Mouse (Mus musculus) right cerebral cortex, postnatal 4 days (tissue): ENCODE measurements around the gene S100a13.

Source experiments
- DNase-seq: peaks from one replicate; pipeline ENCODE4 v3.0.0-alpha.2; 2022

S100a13 gene

DNA sequence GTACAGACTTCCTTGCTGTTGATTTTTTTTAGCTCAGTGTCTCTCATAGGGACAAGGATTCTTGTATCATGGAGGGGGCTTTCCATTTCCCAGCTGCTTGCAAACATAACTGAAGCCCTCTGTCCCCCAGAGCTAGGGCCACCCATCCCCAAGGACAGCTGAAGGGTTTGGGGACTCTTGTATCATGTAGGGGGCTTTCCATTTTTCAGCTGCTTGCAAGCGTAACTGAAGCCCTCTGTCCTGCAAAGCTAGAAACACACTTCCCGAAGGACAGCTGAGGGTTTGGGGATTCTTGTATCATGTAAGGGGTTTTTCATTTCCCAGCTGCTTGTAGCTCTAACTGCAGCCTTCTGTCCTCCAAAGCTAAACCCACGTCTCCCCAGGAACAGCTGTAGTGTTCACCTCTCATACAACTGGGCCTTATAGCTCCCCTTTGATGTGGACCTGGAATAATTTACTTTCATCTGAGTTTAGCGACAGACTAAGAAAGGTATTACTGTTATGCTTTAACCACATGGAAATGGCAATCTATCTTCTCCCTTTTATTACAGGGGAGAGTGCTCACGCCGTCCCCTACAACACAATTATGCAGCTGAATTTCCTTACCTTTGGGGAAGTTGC is 45.9 kb downstream of the S100a13 start, which contains the start of gene S100a3:
S100a3 (plus strand) TSS at position 571 of the 621 bp plus-strand sequence.
- DNase-seq, result no peak
